Mouse (Mus musculus): ENCODE measurements around the gene Sgo2a.

GRCm38 (mm10) chr1:58071509-58071908 is 75.7 kb downstream of the Sgo2a start:
- TF ChIP-seq CTCF (IDR thresholded peaks at IDR 0.05; ENCODE audit: low read depth) = no peak
- TF ChIP-seq EP300 (IDR thresholded peaks at IDR 0.05; ENCODE audit: low read depth) = no peak
